Mouse (Mus musculus): ENCODE measurements around the gene Tmem161a.

Tmem161a gene

GRCm38 (mm10) chr8:70172043-70172681 is at the start of gene Tmem161a:
Tmem161a (plus strand) TSS chr8:70172356.
- peak; percentile 95 for DNase-seq

- DNase-seq: no peak
Observed at GRCm38 (mm10) chr8:70122863-70123262, 49.3 kb upstream of the Tmem161a start.

GRCm38 (mm10) chr8:70124992-70125391 is 47.2 kb upstream of the Tmem161a start:
- DNase-seq: no peak

GRCm38 (mm10) chr8:70128435-70128834 is 43.7 kb upstream of the Tmem161a start:
- DNase-seq: peak; percentile 40

GRCm38 (mm10) chr8:70129309-70129952 is 42.7 kb upstream of the Tmem161a start:
- DNase-seq: peak; percentile 34

- no peak for DNase-seq
Observed at GRCm38 (mm10) chr8:70130066-70130465, 42.1 kb upstream of the Tmem161a start.

- DNase-seq: peak; percentile 91
Observed at GRCm38 (mm10) chr8:70131166-70131883, 40.8 kb upstream of the Tmem161a start, which contains the start of gene Nr2c2ap. Nr2c2ap (plus strand) TSS chr8:70131333.

- no peak for DNase-seq
Observed at GRCm38 (mm10) chr8:70134086-70134485, 38.1 kb upstream of the Tmem161a start.

- no peak for DNase-seq
Observed at GRCm38 (mm10) chr8:70134931-70135330, 37.2 kb upstream of the Tmem161a start.

GRCm38 (mm10) chr8:70136591-70136990 is 35.6 kb upstream of the Tmem161a start:
- no peak for DNase-seq

- no peak for DNase-seq
Observed at GRCm38 (mm10) chr8:70137890-70138289, 34.3 kb upstream of the Tmem161a start.

GRCm38 (mm10) chr8:70139026-70139857 is 32.9 kb upstream of the Tmem161a start, which contains the start of the genes Rfxank, Borcs8 and Mef2b:
Rfxank (minus strand) TSS chr8:70139154.
Borcs8 (plus strand) TSS chr8:70139499.
Mef2b (plus strand) TSS chr8:70139711.
- peak; percentile 100 for DNase-seq

GRCm38 (mm10) chr8:70139981-70140380 is 32.2 kb upstream of the Tmem161a start:
- no peak for DNase-seq

GRCm38 (mm10) chr8:70147678-70148607 is 24.2 kb upstream of the Tmem161a start:
- DNase-seq: no peak

- DNase-seq: no peak
Observed at GRCm38 (mm10) chr8:70150158-70150557, 22.0 kb upstream of the Tmem161a start.

GRCm38 (mm10) chr8:70152537-70153257 is 19.5 kb upstream of the Tmem161a start:
- peak; percentile 88 for DNase-seq

- DNase-seq: no peak
Observed at GRCm38 (mm10) chr8:70157240-70157800, 14.8 kb upstream of the Tmem161a start.

GRCm38 (mm10) chr8:70158069-70158853 is 13.9 kb upstream of the Tmem161a start:
- DNase-seq: peak; percentile 85

- no peak for DNase-seq
Observed at GRCm38 (mm10) chr8:70159211-70159610, 12.9 kb upstream of the Tmem161a start.

GRCm38 (mm10) chr8:70160015-70160414 is 12.1 kb upstream of the Tmem161a start:
- no peak for DNase-seq

Data from kidney, postnatal 10 days (tissue).